Mouse (Mus musculus): ENCODE measurements around the gene Olfr1061. TPM values are rescaled to one million over a fixed set of nuclear protein-coding genes. Genes with fewer than 3 reads are reported as not detected.
"Not testable (repeated sequence)": the region's sequence is repeated elsewhere in the genome, so short reads cannot be mapped to it uniquely, and the experiment has no call there.

The Olfr1061 gene
- polyA plus RNA-seq (2012; rRNA removed): not detected in 2 replicates

- TF ChIP-seq CTCF (IDR thresholded peaks at IDR 0.05; ENCODE audit: borderline replicate concordance, extremely low read depth, insufficient read depth, insufficient read length) (no peak), POLR2A (IDR thresholded peaks at IDR 0.05; ENCODE audit: borderline replicate concordance, extremely low read depth, insufficient read depth, insufficient read length, poor library complexity, severe bottlenecking) (no peak)
- no peak for DNase-seq (ENCODE audit: low read depth)
These were observed at the start of gene Olfr1061 for GRCm38 (mm10) chr2:86413950-86414349. Gene Olfr1061 (minus strand): TSS chr2:86414050.

GRCm38 (mm10) chr2:86460434-86460833, 46.6 kb upstream of the Olfr1061 start:
- TF ChIP-seq POLR2A (IDR thresholded peaks at IDR 0.05; ENCODE audit: borderline replicate concordance, extremely low read depth, insufficient read depth, insufficient read length, poor library complexity, severe bottlenecking): no peak
- TF ChIP-seq CTCF (IDR thresholded peaks at IDR 0.05; ENCODE audit: borderline replicate concordance, extremely low read depth, insufficient read depth, insufficient read length): no peak
- DNase-seq (ENCODE audit: low read depth): no peak

- TF ChIP-seq POLR2A (IDR thresholded peaks at IDR 0.05; ENCODE audit: borderline replicate concordance, extremely low read depth, insufficient read depth, insufficient read length, poor library complexity, severe bottlenecking) (no peak), CTCF (IDR thresholded peaks at IDR 0.05; ENCODE audit: borderline replicate concordance, extremely low read depth, insufficient read depth, insufficient read length) (no peak)
- DNase-seq (ENCODE audit: low read depth): no peak
These were observed 42.3 kb upstream of the Olfr1061 start, which contains the start of gene Olfr1066 for GRCm38 (mm10) chr2:86456169-86456568. Gene Olfr1066 (minus strand): TSS chr2:86456269.

GRCm38 (mm10) chr2:86450491-86450890, 36.6 kb upstream of the Olfr1061 start, which contains the start of gene Olfr1065:
Gene Olfr1065 (minus strand): TSS chr2:86450591.
- DNase-seq (ENCODE audit: low read depth): not testable (repeated sequence)

GRCm38 (mm10) chr2:86442101-86442500, 28.3 kb upstream of the Olfr1061 start:
- not testable (repeated sequence) for DNase-seq (ENCODE audit: low read depth)

GRCm38 (mm10) chr2:86428511-86428910, 14.7 kb upstream of the Olfr1061 start:
- not testable (repeated sequence) for DNase-seq (ENCODE audit: low read depth)

- DNase-seq (ENCODE audit: low read depth): not testable (repeated sequence)
These were observed 12.8 kb upstream of the Olfr1061 start, which contains the start of gene Olfr1062 for GRCm38 (mm10) chr2:86426649-86427048. Gene Olfr1062 (minus strand): TSS chr2:86426749.

GRCm38 (mm10) chr2:86395114-86395513, 18.7 kb downstream of the Olfr1061 start:
- no peak for TF ChIP-seq CTCF (IDR thresholded peaks at IDR 0.05; ENCODE audit: borderline replicate concordance, extremely low read depth, insufficient read depth, insufficient read length)
- no peak for TF ChIP-seq POLR2A (IDR thresholded peaks at IDR 0.05; ENCODE audit: borderline replicate concordance, extremely low read depth, insufficient read depth, insufficient read length, poor library complexity, severe bottlenecking)
- DNase-seq (ENCODE audit: low read depth): no peak

- DNase-seq (ENCODE audit: low read depth): not testable (repeated sequence)
These were observed 25.4 kb downstream of the Olfr1061 start, which contains the start of gene Olfr1058 for GRCm38 (mm10) chr2:86388461-86388860. Gene Olfr1058 (minus strand): TSS chr2:86388561.

GRCm38 (mm10) chr2:86378293-86378692, 35.6 kb downstream of the Olfr1061 start, which contains the start of gene Olfr1057:
Gene Olfr1057 (minus strand): TSS chr2:86378393.
- no peak for TF ChIP-seq POLR2A (IDR thresholded peaks at IDR 0.05; ENCODE audit: borderline replicate concordance, extremely low read depth, insufficient read depth, insufficient read length, poor library complexity, severe bottlenecking)
- TF ChIP-seq CTCF (IDR thresholded peaks at IDR 0.05; ENCODE audit: borderline replicate concordance, extremely low read depth, insufficient read depth, insufficient read length): no peak
- DNase-seq (ENCODE audit: low read depth): no peak

- DNase-seq (ENCODE audit: low read depth): not testable (repeated sequence)
These were observed 47.5 kb downstream of the Olfr1061 start for GRCm38 (mm10) chr2:86366342-86366741.

Other genes with a start within 250 kb of the Olfr1061 start
- gene Olfr1043, start 246.5 kb downstream of the Olfr1061 start, polyA plus RNA-seq (2012; rRNA removed): not detected in 2 replicates
- not detected in 2 replicates for gene Olfr1044, start 236.2 kb downstream of the Olfr1061 start, polyA plus RNA-seq (2012; rRNA removed)
- gene Olfr52, start 228.4 kb downstream of the Olfr1061 start, polyA plus RNA-seq (2012; rRNA removed): not detected in 2 replicates
- gene Olfr1045, start 211.0 kb downstream of the Olfr1061 start, polyA plus RNA-seq (2012; rRNA removed): not detected in 2 replicates
- not detected in 2 replicates for gene Olfr1046, start 194.7 kb downstream of the Olfr1061 start, polyA plus RNA-seq (2012; rRNA removed)
- not detected in 2 replicates for gene Olfr1047, start 182.6 kb downstream of the Olfr1061 start, polyA plus RNA-seq (2012; rRNA removed)
- not detected in 2 replicates for gene Olfr1048, start 173.8 kb downstream of the Olfr1061 start, polyA plus RNA-seq (2012; rRNA removed)
- not detected in 2 replicates for gene Olfr1049, start 155.7 kb downstream of the Olfr1061 start, polyA plus RNA-seq (2012; rRNA removed)
- not detected in 2 replicates for gene Olfr1051, start 135.0 kb downstream of the Olfr1061 start, polyA plus RNA-seq (2012; rRNA removed)
- gene Olfr1052, start 121.6 kb downstream of the Olfr1061 start, polyA plus RNA-seq (2012; rRNA removed): not detected in 2 replicates
- not detected in 2 replicates for gene Olfr1053, start 98.8 kb downstream of the Olfr1061 start, polyA plus RNA-seq (2012; rRNA removed)
- not detected in 2 replicates for gene Olfr1054, start 78.6 kb downstream of the Olfr1061 start, polyA plus RNA-seq (2012; rRNA removed)
- gene Olfr1055, start 63.8 kb downstream of the Olfr1061 start, polyA plus RNA-seq (2012; rRNA removed): not detected in 2 replicates
- gene Olfr1056, start 51.6 kb downstream of the Olfr1061 start, polyA plus RNA-seq (2012; rRNA removed): not detected in 2 replicates
- gene Olfr1057, start 35.7 kb downstream of the Olfr1061 start, polyA plus RNA-seq (2012; rRNA removed): not detected in 2 replicates
- gene Olfr1058, start 25.5 kb downstream of the Olfr1061 start, polyA plus RNA-seq (2012; rRNA removed): not detected in 2 replicates
- gene Olfr1062, start 12.7 kb upstream of the Olfr1061 start, polyA plus RNA-seq (2012; rRNA removed): not detected in 2 replicates
- not detected in 2 replicates for gene Olfr1065, start 36.5 kb upstream of the Olfr1061 start, polyA plus RNA-seq (2012; rRNA removed)
- not detected in 2 replicates for gene Olfr1066, start 42.2 kb upstream of the Olfr1061 start, polyA plus RNA-seq (2012; rRNA removed)
- not detected in 2 replicates for gene Olfr228, start 73.3 kb upstream of the Olfr1061 start, polyA plus RNA-seq (2012; rRNA removed)
- not detected in 2 replicates for gene Olfr1076, start 94.4 kb upstream of the Olfr1061 start, polyA plus RNA-seq (2012; rRNA removed)
- gene Olfr1079, start 128.4 kb upstream of the Olfr1061 start, polyA plus RNA-seq (2012; rRNA removed): not detected in 2 replicates
- not detected in 2 replicates for gene Olfr1080, start 144.2 kb upstream of the Olfr1061 start, polyA plus RNA-seq (2012; rRNA removed)
- not detected in 2 replicates for gene Olfr1082, start 184.9 kb upstream of the Olfr1061 start, polyA plus RNA-seq (2012; rRNA removed)
- not detected in 2 replicates for gene Olfr1084, start 225.7 kb upstream of the Olfr1061 start, polyA plus RNA-seq (2012; rRNA removed)
- not detected in 2 replicates for gene Olfr1085, start 248.0 kb upstream of the Olfr1061 start, polyA plus RNA-seq (2012; rRNA removed)

Measured in brain, embryonic 14.5 days (tissue).